ENCODE assay signal across 25 mouse cellular contexts in the genomic region with DNA sequence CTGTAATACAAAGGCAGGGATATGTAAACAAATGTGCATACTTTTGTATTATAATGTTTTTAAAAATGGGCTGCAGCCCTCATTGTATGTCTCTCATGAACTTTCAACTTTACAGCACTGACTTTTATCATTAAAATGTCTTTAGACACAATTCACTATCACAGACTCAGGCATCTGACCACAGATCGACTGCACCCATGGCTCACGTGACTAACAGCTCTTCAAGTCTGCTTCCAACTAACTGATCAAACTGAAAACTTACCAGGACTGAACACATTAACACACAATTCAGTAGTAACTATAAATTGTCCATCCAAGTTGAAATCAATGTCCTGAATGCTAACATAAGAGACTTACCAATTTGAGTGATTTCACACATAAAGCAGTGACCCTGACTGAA. TPM values are rescaled to one million over a fixed set of nuclear protein-coding genes. Genes with fewer than 3 reads are reported as not detected.
"Had no signal": no experiment of that assay in that cellular context is flagged by ENCODE, and none has a peak within 500 bp of the region (broad histone marks: within the 10 kb centered on the region; RNA-seq: fewer than 3 reads in every experiment).

No protein-coding gene starts in this region.

- H3K9ac ChIP-seq: kidney, embryonic 15.5 days; limb, embryonic 13.5 days; liver, embryonic 12.5 days; liver, embryonic 15.5 days; lung, embryonic 15.5 days; midbrain, embryonic 13.5 days; neural tube, embryonic 13.5 days; stomach, embryonic 15.5 days had no signal

- H3K4me3 ChIP-seq: kidney, embryonic 15.5 days; limb, embryonic 10.5 days; limb, embryonic 13.5 days; liver, embryonic 12.5 days; liver, embryonic 15.5 days; lung, embryonic 15.5 days; midbrain, embryonic 10.5 days; midbrain, embryonic 13.5 days; myocyte; neural tube, embryonic 13.5 days; stomach, embryonic 15.5 days had no signal

- H3K4me2 ChIP-seq: kidney, embryonic 15.5 days; limb, embryonic 13.5 days; liver, embryonic 12.5 days; liver, embryonic 15.5 days; lung, embryonic 15.5 days; midbrain, embryonic 13.5 days; neural tube, embryonic 13.5 days; stomach, embryonic 15.5 days had no signal

- H3K4me1 ChIP-seq: kidney, embryonic 15.5 days; limb, embryonic 10.5 days; limb, embryonic 13.5 days; liver, embryonic 12.5 days; liver, embryonic 15.5 days; midbrain, embryonic 13.5 days; neural tube, embryonic 13.5 days; stomach, embryonic 15.5 days had no signal

- H3K9me3 ChIP-seq: kidney, embryonic 15.5 days; limb, embryonic 10.5 days; limb, embryonic 13.5 days; liver, embryonic 12.5 days; liver, embryonic 15.5 days; lung, embryonic 15.5 days; midbrain, embryonic 10.5 days; midbrain, embryonic 13.5 days; neural tube, embryonic 13.5 days; stomach, embryonic 15.5 days had no signal

- H3K27me3 ChIP-seq: kidney, embryonic 15.5 days; limb, embryonic 13.5 days; liver, embryonic 12.5 days; liver, embryonic 15.5 days; lung, embryonic 15.5 days; midbrain, embryonic 13.5 days; neural tube, embryonic 13.5 days; stomach, embryonic 15.5 days had no signal

- ATAC-seq: liver, embryonic 12.5 days; midbrain, embryonic 13.5 days; midbrain, embryonic 16.5 days had no signal

- H3K27ac ChIP-seq: kidney, embryonic 15.5 days; limb, embryonic 10.5 days; limb, embryonic 13.5 days; liver, embryonic 12.5 days; liver, embryonic 15.5 days; lung, embryonic 15.5 days; midbrain, embryonic 10.5 days; midbrain, embryonic 13.5 days; neural tube, embryonic 13.5 days; stomach, embryonic 15.5 days had no signal

- DNase-seq: kidney, adult 11 months; kidney, adult 8-10 months; kidney, postnatal 10 days; liver; lung, adult 18-20 months; lung, postnatal 10 days; lung, postnatal 4 days; right cerebral cortex, postnatal 25 days; spleen, adult 18-20 months; thymus, postnatal 36 days had no signal

RNA-seq across cellular contexts. Expression of a gene that starts 18.9 kb away (rescaled TPM):
- total RNA-seq: monocyte, adult 5-6 weeks; neutrophil, adult 5-6 weeks had no signal

RNA-seq across cellular contexts. Expression of a gene that starts 53.9 kb away (rescaled TPM):
- total RNA-seq: megakaryocyte, adult 5-6 weeks; monocyte, adult 5-6 weeks; neutrophil, adult 5-6 weeks had no signal
- polyA plus RNA-seq: kidney, embryonic 15.5 days; limb, embryonic 10.5 days; liver, embryonic 12.5 days; liver, embryonic 15.5 days; myocyte had no signal
